Mouse (Mus musculus) large intestine, adult 2 months (tissue): ENCODE results near the gene Aldh9a1. TPM values are rescaled to one million over a fixed set of nuclear protein-coding genes. Genes with fewer than 3 reads are reported as not detected.

Experiments used
- DNase-seq: peaks from one replicate; pipeline ENCODE4 v3.0.0-alpha.2; 2012; ENCODE audit warnings: low read depth, low spot score
- WGBS: fragments of 180-500 bp; shearing (Covaris S2); methylation state at CpG from one replicate; pipeline ENCODE4 v1.1.7; 2018; 5-methylcytosine and 5-hydroxymethylcytosine counted together
- polyA plus RNA-seq: library from polyadenylated mRNA; depleted of rRNA; stranded (reverse); fragments of >200 nt; gene quantifications from 2 replicates; pipeline ENCODE4 v1.2.3, GENCODE M21; 2012

The Aldh9a1 gene
- polyA plus RNA-seq, 1 experiment = 99.2 TPM

DNA sequence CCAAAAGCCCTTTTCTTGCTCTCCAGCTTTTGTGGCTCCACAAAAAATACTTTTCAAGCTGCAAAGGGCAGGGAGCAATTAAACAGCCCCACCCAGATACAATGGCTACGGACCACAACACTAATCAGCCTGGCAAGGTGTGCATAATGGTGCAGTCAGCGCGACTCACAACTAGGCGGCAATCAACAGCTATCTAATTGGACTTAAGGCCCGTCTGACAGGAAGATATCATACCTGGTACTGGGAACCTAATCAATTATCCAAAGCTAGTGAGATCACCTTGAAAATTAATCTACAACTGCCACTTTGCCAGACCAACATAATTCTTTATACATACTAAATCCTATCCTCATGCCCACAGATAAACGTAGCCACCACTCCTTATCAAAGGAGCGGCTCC, 32.5 kb downstream of the Aldh9a1 start:
- DNase-seq = no peak
- WGBS = 39% methylated on average over 7 of the region's 7 CpGs

DNA sequence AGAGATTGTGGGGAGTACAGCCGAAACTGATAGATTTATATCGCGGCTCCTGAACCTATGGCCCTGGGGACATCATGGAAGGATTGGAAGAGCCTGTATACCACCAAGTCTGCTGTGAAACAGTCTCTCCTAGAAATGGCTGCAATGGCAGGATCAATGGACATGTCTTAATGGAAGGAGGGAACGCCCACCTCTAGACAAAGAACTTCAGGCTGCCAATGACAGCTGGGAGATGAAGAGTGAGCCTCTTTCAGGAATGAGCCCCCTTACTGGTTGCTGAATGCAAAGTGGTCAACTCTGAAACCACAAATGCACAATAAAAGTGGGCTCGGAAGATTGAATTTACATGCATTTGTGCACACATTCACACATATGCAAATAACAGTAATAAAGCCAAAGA, 33.0 kb downstream of the Aldh9a1 start:
- DNase-seq = no peak
- 79% methylated on average over 5 of the region's 5 CpGs for WGBS

DNA sequence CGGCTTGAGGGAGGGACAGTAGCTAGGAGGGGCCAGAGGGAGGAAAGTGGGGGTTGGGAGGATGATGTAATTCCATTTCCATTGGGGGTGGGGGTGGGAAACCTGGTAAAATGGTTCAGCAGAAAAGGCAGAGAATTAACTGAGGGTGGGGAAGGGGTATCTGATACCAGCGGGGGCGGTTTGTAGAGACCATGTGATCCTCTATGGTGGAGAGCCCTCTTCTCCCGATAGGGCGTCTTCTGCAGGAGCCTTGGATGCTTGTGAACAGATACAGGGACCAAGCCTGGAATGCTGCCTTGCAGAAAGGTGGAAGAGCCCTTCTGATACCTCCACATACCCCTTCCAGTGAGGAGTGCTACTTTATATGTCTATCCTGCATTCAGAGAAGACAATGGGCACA, 33.4 kb downstream of the Aldh9a1 start:
- WGBS = 80% methylated on average over 5 of the region's 5 CpGs
- DNase-seq = no peak

DNA sequence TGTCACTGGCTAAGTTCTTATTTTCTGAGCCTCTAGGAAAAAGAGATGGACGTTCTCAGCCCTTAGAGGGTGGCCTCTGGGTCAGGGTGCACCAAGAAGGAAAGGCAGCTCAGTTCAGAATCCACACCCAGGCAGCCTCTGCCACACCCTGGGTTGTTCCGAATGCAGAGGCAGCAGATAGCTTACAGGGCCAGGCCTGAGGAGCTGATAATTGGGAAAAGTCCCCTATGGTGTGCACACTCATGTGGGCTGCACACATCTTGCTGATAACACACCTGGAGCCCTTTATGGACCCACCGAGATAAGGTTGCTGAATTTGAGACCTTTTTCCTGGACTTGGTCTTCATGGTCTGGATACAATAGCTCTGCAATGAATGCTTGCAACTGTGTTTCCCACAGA, 34.4 kb downstream of the Aldh9a1 start:
- 36% methylated on average over 3 of the region's 3 CpGs for WGBS
- no peak for DNase-seq

DNA sequence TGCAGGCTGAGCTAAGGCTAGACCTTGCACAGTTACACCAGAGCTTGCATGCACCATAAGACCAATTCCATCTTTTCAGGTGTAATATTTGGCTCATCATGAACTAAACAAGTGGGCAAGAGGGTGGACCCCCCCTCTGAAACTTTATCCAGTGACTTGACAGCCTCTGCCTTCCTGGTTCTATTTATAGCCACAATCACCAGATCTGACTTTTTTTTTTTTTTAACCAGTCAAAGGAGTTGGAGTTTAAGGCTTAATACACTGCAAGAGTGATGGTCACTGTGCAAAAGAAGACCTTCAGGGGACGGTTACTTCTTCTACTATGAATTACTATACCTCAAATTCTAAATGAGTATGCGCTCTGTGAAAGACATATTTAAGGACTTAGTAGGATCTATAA, 35.4 kb downstream of the Aldh9a1 start:
- no peak for DNase-seq
- 97% methylated on average over 2 of the region's 2 CpGs for WGBS

DNA sequence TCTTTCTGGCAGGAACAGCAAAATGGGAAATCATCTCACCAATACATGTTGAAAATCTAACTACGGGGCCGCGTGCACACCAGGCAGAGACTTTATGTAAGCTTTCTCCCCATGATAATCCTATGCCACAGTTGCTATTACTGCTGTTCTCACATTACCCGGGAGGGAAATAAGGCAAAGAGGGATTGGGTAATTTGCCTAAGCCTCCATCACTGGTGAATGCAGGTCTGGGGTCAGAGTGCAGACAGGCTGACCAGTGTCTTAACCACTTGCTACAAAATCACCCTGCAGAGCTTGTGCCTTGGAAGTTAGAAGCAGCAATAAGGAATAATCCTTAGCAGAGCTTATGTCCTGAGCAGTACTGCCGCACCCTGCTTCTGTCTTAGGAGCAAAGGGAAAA, 35.8 kb downstream of the Aldh9a1 start:
- no peak for DNase-seq
- WGBS = 72% methylated on average over 5 of the region's 5 CpGs

DNA sequence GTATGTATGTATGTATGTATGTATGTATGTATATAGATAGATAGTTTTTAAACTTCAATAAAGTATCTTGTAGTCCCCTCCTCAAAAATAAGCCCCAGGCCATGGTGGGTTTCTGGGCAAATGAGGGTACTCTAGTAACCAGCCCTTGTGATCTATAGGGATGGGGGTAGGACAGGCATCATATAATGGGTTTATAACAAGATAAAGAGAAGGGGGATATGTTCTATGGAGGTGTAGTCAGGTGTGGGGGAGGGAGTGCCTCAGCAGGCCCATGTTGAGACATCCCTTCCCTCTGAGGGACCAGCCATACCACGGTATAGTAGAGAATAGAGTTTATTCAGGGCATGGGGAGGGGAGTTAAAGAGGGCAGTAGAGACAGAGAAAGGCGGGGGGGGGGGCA, 36.7 kb downstream of the Aldh9a1 start:
- 25% methylated on average over 2 of the region's 2 CpGs for WGBS
- no peak for DNase-seq

DNA sequence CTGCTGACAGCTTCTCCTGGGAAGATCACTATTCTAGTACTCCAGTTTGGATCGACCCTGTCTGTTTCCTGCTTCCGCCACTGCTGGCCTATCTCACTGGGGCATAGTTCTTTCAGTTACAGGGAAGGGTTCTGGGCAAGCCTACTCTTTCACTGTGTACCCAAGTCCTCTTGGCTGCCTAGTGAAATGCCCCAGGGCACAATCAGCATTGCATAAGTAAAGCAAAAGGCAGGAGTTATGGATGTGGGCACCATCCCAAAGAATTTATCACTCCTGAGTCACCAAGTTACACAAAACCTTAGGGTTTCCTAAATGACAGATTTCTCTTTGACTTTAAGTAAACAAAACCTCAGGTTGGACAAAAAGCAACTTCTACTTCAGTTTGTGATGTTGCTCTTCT, 37.5 kb downstream of the Aldh9a1 start:
- 12% methylated on average over 2 of the region's 2 CpGs for WGBS
- DNase-seq = no peak

DNA sequence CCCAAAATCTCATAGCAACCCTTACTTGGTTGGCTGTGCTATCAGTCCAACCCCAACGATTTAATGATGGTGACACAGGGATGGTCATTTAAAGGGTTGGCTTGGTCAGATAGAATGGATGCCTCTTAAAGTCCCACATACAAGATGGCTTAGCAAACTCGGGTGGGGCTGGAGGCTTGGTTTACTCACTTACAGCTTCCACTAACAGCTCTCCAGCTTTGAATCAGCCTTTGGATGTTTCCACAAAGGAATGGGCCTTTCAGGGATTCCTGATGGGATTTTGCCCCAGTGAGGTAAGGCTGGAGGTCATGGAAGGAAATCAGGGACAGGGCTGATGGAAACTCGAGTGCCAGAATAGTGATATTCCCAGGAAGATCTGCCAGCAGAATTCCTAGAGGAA, 38.0 kb downstream of the Aldh9a1 start:
- WGBS = 36% methylated on average over 3 of the region's 3 CpGs

DNA sequence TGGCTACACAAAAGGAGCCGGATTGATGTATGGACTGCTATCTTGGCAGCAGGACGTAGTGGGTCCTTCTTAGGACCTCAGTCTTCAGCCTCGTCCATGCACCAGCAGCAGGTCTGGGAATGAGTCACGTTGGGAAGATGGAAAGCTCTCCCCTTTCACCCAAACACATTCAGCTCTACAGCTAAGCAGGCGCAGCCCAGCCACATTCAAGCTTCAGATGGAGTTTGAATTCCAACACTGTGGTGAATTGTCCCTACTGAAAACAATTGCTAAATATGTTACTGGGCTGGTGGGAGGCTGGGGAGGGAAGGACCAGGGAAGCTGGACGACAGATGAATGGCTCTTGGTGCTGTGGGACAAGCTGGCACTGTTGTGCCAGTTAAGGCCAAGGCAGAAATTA, 38.8 kb downstream of the Aldh9a1 start:
- 72% methylated on average over 6 of the region's 6 CpGs for WGBS
- DNase-seq = no peak

More for the DNA sequence above, 38.0 kb downstream of the Aldh9a1 start:
- DNase-seq = no peak

DNA sequence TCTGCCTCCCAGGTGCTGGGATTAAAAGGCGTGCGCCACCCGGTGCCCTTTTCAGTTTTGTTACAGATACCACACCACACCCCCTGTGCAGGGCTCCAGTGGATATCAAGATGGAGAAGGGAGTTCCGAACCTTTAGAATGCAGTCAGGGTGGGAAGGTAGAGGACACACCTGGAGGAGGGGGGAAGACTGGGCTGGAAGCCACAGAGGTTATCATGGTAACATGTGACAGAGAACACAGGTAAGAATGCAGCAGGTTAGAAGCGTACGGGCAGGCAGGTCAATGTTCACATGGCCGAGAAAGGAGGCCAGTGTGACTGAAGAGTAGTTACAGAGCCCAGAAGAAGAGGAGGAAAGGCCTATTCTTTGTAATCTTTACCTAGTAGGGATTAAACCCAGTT, 39.8 kb downstream of the Aldh9a1 start:
- no peak for DNase-seq
- 46% methylated on average over 7 of the region's 7 CpGs for WGBS

DNA sequence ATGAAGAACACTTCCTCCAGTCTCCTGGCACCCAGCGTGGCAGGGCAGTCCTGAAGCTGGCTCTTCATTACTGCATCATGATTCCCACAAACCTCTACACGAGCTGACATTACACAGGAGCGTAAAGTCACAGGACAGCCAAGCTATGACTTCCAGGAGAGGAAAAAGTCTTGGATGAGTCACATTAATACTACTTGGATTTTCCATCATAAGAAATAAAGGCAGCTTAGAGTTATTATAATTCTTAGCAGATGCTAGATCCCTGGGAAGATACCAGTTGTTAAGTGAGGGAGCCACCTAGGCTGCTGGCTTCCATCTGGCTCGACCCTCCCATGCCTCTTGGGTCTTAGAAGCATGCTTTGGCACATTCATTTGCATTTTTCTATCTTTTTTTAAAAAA, 40.6 kb downstream of the Aldh9a1 start:
- 31% methylated on average over 4 of the region's 4 CpGs for WGBS

DNA sequence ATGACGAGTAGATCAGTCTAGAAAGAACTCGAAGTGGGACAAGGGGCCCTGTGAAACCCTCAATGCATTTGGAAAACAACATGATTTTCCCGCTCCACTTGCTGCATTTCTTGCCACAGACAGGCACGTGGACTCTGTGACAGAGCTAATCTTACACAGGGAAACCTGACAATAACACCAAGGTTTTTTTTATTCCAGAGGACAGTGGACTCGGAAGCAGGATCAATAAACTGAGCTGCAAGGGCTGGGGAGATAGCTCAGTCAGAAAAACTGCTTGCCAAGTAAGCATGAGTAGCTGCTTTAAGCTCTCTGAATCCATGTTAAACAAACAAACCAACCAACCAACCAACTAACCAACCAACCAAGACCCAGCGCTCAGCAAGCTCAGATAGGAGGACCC, 41.5 kb downstream of the Aldh9a1 start:
- no peak for DNase-seq
- WGBS = 51% methylated on average over 6 of the region's 6 CpGs

More for the DNA sequence above, 40.6 kb downstream of the Aldh9a1 start:
- no peak for DNase-seq

DNA sequence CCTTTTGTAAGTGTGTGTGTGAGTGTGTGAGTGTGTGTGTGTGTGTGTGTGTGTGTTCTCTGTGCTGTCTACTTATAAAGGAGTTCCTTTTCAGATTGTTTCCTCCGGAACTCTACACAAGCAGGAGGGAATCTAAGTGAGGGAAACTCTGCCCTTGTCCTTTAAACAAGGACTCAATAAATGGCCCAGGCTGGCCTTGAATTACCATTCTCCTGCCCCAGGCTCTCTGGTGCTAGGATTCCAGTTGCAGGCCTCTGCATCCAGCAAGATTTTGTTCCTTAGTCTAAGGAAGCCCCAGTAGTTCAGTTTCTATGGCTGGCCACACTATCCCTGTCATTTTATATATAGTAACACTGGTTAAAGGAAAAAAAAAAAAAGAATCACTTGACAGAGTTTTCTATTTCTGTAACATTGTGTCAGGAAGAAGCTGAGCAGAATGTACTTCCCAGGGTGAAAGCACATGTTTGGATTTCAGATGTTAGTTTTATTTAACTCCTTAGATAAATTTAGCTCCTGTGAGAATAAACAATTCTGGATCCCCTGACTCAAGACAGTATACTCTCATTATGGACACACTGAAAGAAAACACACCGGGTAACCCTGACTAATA, 42.3 kb downstream of the Aldh9a1 start:
- no peak for DNase-seq
- 14% methylated on average over 2 of the region's 2 CpGs for WGBS

DNA sequence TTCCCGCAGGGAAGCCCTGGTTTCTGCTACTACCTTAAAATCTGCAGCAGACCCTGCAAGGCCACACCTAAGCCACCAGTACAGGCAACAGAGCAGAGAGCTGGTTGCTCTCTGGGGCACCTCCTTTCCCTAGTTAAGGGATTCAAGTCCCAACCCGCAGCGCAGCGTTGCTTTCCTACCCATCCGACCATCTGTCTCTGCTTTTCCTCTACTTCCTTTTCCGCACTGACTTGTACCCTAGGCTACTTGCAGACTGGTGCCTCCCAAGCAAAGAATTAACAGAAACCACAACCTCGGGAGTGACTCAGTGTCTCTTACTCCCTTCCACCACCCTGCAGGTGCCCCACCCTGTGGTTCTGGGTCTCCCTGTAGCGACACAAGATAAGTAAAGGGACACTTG, 42.9 kb downstream of the Aldh9a1 start:
- DNase-seq = no peak
- 3% methylated on average over 8 of the region's 8 CpGs for WGBS

DNA sequence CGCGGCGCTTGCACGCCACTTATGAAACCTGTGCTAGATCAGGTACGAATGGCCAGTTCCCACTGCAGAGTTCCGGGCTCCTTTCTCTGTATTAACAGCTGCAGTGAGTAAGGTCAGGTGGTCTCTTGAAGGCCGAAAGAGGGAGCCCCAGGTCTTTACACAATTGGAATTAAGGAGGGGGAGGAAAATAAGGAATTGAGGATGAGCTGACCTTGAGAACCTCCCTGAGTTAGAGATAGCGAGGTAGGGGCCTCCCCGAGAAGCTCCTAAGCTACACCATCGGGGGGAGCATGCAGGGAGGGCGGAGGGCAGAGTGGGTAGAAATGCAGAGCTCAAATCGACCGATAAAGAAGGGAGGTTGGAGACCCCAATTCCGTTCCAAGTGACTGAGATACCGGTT, 43.5 kb downstream of the Aldh9a1 start:
- WGBS = under 1% methylated on average over 15 of the region's 15 CpGs

DNA sequence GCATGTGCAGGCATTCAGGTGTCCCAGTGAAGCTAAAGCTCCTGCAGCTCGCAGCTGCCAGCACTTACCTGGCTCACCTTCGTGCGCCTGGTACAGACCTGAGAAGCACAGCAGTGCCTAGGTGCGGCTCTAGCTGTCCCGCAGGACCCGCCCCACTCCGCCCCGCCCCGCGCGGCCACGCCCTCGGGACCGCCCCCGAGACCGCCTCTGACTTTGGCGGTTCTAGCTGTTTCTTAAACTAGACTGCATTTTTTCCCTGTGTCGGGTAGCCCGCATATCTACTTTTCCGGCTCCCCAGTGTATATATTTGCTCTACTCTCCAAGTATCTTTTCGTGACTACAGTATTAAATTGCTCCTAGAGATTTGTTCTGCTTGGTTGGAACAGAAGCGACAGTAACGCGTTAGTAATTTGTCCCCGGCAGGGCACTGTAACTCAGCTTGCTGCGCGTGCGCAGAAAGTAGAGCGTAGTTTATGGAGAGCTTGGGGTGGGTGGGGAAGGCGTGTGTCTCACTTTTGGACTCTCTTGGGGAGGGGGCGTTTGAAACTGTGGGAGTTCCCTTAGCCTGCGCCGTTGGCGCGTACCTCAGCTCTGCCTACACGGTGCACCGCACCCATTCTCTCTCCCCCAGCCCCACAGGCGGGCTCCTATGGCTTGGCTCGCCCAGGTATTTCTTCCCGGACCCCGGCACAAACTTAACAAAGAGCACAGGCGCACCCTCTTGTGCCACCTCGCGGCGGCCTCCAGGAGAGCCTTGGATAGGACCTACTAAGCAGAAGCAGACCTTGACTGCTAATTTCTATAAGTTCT, 44.1 kb downstream of the Aldh9a1 start, which contains the start of gene Mgst3:
Gene Mgst3 (minus strand): TSS at position 159 of the 810 bp plus-strand sequence.
- WGBS = under 1% methylated on average over 45 of the region's 45 CpGs
- peak; percentile 90 for DNase-seq

More for the DNA sequence above, 43.5 kb downstream of the Aldh9a1 start:
- DNase-seq = no peak

DNA sequence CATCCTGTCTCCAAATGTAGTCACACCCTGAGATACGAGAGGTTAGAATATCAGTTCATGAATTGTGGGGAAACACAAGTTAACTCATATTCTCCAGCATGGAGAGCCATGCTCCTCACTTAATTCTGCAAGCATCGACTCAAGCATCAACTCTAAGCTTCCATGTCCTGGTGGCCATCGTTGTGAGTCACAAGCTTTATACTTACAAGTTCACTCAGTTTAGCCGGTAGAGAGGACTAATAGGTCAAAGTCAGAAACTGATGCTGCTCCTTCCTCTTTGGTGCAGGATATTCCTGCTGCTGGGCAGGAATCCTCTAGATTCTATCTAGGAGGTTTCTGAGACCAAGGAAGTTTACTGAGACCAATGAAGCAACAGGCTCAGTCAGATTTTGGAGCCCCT, 55.4 kb downstream of the Aldh9a1 start:
- 78% methylated on average over 4 of the region's 4 CpGs for WGBS
- DNase-seq = no peak

DNA sequence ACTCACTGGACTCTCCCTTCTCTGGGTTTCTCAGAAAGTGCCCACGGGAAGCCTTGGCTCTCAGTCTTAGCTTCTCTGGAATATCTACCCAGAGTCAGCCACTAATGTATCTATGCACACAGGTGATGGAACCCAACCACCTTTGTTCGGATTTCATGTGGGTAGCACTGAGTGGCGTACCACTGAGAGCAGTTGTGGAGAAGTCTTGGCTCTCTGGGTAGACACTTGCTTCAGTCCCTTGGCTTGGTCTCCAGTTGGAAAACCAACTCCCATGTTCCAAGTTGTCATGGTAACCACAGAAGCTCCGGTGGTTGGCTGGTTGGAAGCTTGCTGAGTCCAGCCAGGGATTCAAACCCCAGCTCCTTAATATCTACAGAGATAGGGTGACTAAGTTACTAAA, 59.8 kb downstream of the Aldh9a1 start:
- no peak for DNase-seq
- WGBS = 74% methylated on average over 4 of the region's 4 CpGs

DNA sequence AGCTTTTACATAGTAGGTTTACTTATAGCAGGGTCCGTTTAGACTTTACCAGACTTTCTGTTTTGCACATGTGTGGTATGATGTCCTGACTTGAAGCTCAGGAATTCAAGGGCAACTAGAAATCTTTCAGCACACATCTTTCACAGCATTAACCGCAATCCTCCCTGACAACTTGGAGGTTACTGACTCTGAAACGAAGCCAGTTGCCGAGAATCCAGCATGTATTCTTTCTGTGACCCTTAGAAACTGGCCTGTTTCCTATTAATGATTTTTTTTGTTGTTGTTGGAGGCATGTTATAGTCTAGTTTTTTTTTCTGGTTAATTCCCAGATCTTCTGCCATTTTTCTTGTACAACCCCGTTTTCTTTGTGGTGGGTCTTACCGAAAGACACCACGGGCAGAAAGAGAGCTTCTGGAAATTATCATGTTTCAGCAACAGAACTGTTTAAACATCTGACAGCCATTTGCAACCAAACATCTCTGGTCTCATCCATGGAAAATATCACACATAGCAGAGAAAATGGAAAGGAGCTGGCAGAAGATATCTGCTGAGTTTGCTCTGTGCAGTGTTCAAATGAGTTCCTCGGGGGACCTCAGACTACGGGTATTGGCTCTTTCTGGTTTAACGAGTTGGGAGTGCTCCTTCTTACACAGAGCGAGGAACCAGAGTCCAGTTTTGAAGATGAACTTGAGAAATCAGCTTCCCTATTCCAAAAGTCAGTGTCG, 62.4 kb downstream of the Aldh9a1 start:
- DNase-seq = no peak
- WGBS = 54% methylated on average over 12 of the region's 12 CpGs

DNA sequence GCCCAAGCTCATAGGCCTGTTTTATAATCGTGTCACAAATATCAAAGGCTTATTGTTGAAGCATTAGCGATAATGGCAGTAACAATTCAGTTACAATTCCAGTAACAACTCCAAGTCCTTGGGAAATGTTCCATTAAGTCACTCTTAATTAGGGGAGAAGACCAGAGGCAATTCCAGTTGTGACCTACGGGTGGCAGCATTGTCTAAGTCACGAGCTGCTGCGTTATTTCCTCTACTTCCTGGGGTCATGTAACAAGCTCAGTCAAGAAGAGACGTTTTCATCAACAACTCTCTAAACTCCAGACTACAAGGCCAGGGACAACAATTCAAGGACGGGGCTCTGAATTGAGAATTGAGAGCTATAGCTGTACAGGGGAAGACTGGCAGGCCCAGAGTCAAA, 65.1 kb downstream of the Aldh9a1 start:
- 1% methylated on average over 7 of the region's 7 CpGs for whole genome bisulfite sequencing
- DNase-seq = no peak
